Mouse (Mus musculus) gastrocnemius, postnatal 36 days (tissue): ENCODE measurements at regions not wholly inside any gene's neighbourhood (a gene's known extent, or its start where the extent isn't known, plus 50 kb on each side); places are given as distances from the start of the nearest gene placed in this dataset.
A peak's percentile ranks its signal among the peaks of the same experiment; 100 is the strongest.

Source experiments
- DNase-seq, 2 experiments: peaks; one replicate each; pipeline ENCODE4 v3.0.0; 2022
- intact Hi-C: fragments of 180-260 bp; cut with DNase I; formaldehyde crosslinking; loops from one replicate; pipeline ENCODE4 v1.15.1; 2025

DNA sequence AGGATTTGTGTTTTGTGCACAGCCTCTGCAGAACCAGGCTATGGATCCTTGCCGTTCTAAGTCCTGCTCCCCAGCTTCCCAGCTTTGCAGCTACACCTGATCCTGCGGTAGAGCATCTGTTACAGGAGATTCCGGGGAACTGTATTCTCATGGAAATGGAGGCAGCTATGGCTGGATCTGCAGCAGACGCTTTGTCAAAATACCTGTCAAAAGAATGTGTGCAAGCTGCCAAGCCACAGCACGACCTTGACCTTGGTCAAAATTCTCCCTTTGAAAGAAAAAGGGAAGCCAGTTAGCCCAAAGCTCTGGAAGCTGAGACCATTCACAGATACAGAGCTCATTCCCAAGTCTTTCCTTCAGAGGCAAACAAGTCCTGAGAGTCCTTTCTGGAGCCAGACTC lies 255.3 kb downstream of the Med13l start:
- DNase-seq: no peak
- intact Hi-C loops: no loop called here

DNA sequence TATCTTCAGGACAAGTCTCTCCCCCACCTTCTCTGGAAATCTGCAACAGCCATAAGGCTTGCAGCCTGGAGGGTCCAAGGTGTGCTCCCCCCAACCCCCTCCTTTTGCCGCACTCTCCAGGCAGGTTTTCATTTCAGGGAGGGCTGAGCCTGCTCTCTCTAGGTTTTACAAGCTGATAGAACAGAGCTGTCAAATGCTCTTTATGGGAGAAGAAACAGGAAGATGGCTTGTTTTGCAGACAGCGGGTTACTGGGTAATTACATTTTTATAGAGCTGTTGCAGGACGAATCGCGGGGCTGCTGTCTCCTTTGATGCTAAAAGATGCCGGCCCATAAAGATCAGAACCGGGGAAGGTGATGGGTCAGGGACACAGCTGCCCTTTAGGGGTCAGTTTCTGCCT lies 257.8 kb downstream of the Med13l start:
- no peak for DNase-seq
- intact Hi-C loops: no loop called here

DNA sequence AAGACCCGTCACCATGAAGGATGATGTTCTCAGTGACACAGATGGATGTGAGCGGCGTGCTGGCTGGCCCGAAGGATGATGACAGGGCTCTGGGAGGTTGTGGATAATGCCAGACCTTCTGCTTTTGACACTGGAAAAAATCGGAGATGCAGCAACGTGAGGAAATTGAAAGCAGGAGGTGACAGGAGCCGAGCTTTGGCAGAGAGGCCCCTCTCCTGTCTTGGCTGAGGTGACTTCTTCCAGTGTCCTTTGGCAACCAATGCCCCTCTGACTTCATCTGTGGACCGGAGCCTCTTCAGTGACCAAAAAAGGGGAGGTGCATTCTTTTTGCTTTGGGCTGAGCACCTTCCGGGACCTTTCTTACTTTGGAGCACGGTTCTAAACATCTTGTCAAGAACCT lies 264.3 kb downstream of the Med13l start:
- intact Hi-C loops: no loop called here
- DNase-seq: peak in 1 of 2 experiments; percentile 28

DNA sequence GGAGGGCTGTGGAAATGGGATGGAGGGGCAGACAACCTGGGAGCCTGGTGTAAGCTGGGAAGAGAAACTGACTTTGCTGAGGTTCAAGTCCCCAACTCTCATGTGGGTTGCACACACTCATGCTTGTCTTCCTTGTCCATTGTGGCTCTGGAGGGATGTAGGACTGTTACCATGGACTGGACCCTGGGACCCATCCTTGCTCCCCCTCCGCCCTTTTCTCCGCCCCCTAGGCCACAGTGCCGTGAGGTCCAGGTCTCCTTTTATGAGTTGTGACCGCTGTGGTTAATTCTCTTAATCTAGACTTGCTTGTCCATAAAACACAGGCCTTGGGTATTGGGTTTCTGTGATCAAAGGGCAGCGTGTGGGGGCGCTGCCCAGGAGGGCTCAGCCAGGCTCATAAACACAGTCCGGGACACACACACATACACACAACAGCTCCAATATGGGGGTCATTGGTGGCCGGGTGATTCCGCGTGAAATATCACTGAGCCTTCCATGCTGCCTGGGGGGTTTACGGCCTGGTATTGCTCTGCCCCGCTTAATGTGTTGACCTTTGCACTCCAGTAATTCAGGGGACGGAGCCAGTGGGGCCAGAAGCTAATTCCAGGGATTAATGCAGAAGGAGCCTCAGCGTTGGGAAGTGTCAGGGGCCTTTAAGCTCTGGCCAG lies 268.7 kb downstream of the Med13l start:
- DNase-seq: no peak
- intact Hi-C loops: no loop called here

DNA sequence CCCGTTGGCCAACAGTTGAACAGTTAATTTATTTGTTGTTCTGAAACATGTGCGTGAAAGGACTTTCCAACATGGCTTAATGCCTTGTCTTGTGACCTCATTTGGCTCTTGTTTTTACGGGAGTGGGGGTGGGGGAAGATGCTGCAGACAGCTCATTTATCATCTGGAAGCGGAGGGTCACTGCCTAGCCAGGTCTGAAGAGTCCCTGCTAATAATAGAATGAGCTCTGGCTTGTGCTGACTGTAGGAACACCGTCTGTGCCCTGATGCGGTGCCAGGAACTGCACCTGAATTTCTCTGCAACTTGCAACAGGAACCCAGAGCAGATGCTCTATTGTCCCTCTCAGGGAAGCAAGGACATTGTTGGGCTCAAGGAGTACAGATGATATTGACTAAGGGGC lies 272.2 kb downstream of the Med13l start:
- peak in 1 of 2 experiments; percentile 30 for DNase-seq
- intact Hi-C loops: no loop called here

DNA sequence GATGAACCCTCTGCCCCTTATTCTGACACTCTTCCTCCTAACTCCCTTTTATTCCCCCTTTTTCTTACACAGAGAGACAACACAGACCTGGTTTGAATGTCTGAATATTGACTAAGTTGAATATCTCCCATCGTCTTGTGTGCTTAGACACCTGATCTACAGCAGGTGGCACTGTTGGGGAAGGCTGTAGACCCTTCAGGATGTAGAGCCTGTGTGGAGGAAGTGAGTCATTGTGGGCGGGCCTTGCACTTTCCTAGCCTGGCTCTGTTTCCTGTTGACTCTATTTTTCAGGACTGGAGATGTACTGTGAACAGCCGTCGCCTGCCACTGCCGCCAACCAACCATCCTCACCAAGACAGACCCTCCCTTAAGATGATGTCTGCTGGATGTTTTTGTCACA lies 273.6 kb downstream of the Med13l start:
- intact Hi-C loops: loop anchor here (1.0 kb wide), 1 partner anchor 21 kb away; no protein-coding TSS in a partner anchor
- DNase-seq: no peak

DNA sequence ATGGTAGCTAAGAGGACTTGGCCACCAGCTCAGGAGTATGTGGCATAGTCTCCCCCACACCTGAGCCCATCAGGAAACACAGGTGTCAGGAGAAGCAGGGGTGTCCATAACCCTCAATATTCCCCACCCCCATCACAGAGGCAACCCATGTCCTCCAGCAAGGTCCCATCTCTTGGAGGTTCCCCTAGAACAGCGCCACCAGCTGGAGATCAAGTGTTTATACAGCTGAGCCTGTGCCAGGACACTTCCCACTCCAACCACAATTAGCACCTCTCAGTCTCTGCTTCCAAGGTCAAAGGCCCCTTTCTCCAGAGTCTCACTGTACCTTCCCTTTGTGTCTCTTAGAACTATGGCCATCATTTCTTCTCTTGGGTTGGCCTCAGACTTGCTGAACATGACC lies 276.5 kb downstream of the Med13l start:
- intact Hi-C loops: no loop called here
- DNase-seq: no peak

DNA sequence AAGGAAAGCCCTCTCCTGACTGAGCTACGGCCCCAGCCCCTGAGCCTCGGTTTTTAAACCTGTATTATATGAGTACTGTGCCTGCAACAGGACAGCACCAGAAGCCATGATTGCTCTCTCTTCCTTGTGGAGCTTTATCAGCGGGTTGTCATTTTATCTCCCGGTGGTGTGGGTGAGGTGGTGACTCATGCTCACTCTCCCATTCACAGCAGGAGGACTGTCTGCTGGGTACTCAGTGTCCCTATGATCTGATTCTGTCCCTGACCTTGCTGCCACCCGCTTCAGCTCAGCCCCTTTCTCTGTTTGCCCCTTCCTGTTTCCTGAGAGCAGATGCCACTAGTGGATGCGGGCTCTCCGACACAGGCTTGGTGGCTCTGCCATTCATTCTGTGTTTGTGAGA lies 277.9 kb downstream of the Med13l start:
- intact Hi-C loops: no loop called here
- no peak for DNase-seq

DNA sequence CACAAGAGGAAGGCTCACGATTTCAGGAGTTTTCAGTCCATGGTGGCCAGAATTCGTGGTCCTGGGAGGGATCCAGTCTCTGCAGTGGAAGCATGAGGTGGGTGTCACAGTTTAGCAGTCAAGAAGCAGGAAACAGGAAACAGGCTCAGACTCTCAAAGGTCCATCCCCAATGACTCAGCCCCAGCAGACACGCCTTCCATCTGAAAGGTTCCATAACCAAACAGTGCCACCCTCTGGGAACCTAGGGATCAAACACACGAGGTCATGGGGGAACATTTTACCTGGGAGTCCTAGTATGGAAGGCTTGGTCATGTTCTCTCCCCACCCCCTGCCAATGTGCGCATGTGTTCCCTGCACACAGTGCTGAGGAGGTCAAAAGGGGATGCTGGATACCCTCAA lies 279.4 kb downstream of the Med13l start:
- DNase-seq: no peak
- intact Hi-C loops: no loop called here

DNA sequence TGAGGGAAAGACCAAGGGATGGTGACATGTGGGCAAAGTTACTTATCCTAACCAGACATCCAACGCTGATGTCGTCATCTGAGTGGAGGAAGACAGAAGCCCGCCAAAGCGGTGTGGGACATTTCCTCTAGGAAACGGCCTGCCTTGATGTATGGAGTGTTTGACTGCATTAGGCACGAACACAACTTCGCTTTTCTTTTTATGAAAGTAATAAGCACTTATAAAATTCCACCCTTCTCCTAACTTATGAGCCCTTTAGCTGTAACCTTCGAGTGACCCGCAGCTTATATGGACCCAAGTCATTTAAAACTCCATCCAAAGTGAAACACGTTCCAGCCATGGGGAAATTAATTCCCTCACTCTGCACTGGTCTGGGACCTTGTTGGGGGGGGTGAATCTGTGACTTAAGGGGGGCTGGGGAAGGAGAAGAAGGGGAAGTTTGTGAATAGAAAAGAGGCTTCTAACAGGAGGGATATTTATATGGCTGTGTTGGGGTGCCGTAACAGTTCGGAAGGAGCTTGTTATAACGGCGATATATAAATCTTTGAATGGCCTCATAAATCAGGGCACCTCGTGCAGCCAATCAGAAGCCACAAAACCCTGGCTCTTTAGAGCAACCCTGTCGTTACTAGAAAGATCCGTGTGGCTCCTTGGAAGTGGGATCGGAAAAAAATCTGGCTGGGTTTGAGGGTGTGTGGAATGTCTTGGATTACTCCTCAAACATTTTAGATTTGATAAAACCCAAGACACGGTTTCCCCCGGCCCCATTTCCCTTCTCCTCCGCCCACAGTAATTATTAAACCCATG lies 280.9 kb downstream of the Med13l start:
- DNase-seq: no peak
- intact Hi-C loops: no loop called here

DNA sequence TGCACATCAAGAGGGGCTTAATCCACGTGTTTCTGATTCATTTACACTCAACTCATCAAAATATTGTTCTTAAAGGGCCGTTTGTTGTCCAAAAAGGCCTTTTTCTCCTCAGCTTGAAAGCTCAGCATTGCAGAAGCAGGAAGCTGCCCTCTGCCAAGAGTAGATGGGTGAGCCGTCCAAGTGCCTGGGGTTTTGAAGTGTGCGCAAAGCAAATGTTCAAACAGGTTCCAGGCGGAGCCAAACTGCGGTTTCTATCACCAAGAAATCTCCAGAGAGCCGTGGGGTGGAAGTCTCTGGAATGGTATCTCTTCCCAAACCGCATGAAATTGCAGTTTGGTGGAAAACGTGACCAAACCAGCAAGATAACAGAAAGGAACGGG lies 281.5 kb downstream of the Med13l start:
- intact Hi-C loops: no loop called here
- DNase-seq: no peak

DNA sequence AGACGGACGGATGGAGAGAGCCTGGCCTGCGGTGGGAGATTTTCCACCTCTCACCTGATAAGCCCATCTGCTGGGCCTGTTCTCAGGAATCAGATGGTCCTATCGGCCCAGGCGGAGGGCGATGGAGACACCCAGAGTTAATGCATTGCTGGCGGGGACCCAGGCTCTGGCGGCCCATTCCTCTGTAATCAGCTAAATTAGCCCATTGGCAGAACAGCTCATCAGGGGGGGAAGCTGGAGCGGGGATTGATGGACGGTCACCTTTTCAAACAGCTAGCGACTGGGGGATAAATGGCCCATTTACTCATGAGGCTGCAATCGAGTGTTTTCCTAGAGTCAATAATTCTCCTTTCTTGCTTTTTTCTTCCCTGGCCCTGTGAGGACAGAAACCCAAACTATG lies 296.5 kb downstream of the Med13l start:
- no peak for DNase-seq
- intact Hi-C loops: no loop called here

DNA sequence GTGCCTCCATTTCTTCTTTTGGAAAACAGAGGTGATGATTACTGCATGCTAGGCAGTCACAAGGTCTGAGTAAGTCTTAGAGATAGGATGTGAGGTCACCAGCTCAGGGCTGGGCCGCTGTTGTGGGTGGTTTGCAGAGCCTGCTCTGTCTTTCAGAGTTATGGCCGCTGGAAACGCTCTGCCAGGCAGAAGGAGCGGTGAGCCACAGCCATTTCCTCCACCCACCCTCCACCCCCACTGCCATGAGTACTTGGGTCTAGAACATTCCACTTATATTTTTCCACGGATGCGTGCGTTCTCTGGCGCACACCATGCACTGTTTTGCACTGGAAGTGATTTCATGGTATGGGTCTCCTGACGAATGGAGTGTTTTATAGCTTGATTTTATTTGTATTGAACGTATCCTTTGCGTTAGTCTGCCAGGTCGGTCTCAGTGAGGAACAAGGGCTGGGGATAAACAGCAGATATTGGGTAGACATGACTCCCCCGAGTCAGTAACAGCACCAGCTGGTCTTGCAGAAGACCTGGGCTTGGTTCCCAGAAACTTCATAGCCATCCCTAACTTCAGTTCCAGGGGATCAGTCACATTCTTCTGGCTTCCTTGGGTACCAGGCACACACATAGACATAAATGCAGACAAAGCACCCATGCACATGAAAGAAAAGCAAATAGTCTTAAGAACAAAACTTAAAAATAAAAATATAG lies 300.8 kb downstream of the Med13l start:
- DNase-seq: no peak
- intact Hi-C loops: no loop called here

DNA sequence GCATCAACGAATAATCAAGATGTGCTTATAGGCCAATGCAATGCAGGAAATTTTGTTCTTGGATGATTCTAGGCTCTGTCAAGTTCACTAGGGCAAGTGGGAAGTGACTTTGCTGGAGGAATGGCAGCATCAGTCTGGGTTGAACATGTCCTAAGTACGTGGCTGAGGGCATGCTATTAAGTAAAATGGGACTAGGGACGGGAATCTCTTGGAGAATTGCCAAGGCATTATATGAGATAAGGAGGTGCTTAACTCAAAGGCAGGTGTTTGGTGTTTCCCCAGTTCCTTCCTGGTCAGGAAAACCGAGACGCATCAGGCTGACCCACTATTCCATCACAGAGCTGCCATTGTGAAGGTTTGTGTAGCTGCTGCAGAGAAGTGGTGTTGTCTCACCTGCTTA lies 307.0 kb downstream of the Med13l start:
- DNase-seq: no peak
- intact Hi-C loops: no loop called here

DNA sequence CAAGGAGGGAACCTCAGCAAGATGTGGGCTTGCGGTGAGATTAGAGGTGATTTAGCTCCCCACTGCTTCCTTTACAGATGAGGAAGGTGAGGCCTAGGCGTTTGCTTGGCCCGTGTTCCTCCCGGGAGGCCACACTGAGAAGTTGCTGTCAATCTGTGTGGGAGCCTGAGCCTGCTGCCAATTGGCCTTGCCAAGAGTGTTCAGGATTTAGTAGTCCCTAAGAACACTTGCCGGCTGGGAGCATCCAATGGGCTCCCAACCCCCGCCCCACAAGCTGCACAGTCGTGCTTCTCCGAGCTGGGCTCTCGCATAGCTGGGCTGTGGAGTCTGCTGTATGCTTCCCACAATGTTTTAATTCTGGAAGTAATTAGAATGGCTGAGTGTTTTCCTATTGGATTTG lies 308.9 kb downstream of the Med13l start:
- peak; percentile 25 to 38 for DNase-seq
- intact Hi-C loops: no loop called here

DNA sequence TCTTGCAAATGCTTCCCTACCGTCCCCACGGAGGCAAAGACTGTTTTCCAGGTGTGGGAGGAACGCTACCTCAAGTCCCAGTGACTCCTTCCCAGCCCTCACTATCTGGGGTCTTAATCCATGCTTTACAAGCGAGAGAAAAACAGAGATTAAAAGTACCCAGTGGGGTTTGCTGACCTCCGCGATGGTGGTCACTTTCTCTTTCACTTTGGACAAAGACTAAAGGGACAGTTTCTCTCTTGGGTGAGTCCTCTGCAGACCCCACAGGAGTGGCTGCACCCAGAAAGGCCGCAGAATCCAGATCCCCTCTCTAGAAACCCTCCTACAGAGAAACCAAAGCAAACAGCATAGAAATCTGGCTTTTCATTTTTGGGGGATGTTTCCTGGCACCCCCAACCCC lies 313.4 kb downstream of the Med13l start:
- intact Hi-C loops: loop anchor here (5.0 kb wide), 1 partner anchor 102 kb away; no protein-coding TSS in a partner anchor
- no peak for DNase-seq

DNA sequence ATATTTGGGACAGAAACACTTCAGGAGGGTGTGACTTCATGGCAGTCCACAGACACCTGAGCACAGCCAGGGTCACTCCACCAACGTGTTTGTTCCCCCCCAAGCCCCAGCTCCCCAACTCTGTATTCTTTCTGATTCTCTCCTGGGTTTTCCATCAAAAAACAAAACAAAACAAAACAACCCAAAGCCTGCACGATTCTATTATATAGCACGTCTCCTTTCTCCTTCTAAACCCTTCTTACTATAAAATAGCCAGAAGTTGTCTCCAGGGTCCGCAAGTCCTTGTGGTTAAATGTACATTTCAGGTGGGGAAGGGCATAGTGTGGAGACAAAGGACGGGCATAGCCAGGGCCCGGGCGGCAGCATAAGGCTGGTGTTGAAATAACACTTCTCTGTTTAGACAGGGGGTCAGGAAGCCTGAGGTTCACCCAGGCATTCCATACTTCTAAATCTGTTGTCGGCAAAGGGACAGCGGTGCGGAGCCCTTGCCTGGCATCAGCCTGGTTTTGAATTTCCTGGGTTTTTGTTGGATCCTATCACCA lies 314.7 kb downstream of the Med13l start:
- intact Hi-C loops: loop anchor here (5.0 kb wide), 1 partner anchor 797 kb away; the partner anchor contains the start of gene Tbx3

DNA sequence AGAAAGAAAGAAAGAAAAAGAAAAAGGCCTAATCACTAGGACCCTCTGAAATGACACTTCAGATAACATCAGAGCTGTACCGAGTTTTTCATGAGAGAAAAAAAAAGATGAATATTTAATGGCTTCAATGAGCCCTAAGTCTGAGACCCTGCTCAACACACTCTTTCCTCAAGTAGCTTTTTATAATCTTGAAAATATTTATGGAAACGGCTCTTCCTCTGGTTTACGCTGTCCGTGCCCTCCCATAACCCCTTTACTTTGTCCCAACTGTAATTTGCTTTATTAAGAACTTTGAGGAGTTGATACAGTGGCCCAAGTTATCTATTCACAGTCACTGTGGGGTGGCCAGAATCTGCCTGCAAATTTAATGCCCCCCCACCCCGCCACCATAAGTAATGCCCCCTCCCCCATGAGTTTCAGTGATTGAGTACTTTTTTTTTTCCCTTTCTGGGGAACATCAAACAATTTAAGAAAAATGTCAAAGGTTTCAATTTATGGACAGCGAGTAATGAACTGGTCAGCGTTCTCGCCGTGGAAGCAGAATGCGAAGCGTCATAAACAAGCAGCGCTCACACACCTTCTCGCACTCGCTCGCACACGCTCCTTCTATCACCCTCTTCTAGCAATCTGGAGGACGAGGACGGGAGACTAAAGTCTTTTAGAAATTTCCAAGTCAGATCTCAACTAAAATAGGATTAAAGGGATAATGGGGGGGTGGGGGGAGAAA lies 316.3 kb downstream of the Med13l start:
- DNase-seq: no peak
- intact Hi-C loops: loop anchor here (5.0 kb wide), 1 partner anchor 796 kb away; the partner anchor contains the start of gene Tbx3

More for the DNA sequence above, 314.7 kb downstream of the Med13l start:
- DNase-seq: no peak

DNA sequence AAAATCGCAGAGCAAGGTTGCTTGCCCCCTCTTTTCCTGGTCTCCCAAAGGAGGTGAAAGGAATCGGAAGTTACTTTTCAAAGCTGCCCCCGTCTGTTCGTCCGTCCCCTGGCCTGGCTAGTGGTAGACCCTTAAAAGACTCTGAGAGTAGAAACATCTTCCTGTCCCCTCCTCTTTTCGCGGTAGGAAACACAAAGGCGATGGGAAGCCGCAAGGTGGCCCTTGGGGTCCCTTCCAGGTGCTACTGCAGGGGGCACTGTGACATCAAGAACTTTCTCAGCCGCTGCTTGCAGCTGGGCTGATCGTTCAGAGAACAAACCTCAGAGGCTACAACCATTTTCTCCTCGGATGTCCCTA lies 316.8 kb downstream of the Med13l start:
- DNase-seq: peak in 1 of 2 experiments; percentile 18
- intact Hi-C loops: loop anchor here (5.0 kb wide), 1 partner anchor 795 kb away; the partner anchor contains the start of gene Tbx3

DNA sequence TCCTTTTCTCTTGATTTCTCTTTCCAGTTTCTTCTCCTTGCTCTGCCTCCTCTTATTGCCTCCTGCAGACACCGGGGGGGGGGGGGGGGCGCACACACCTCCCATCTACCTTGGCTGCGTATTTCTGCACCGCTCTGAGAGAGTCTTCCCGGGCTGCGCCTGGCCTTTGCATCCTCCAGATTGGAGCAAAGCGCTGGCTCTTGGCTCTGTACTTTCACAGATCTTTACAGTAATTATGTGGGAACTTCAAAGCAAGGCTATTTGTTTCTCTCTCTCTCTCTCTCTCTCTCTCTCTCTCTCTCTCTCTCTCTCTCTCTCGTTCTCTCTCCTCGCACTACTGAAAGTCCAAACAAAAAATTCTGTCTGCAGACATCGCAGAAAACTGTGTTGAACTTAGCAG lies 317.4 kb downstream of the Med13l start:
- intact Hi-C loops: loop anchor here (5.0 kb wide), 1 partner anchor 794 kb away; the partner anchor contains the start of gene Tbx3
- DNase-seq: no peak
